Mouse (Mus musculus) heart, adult 18-20 months (tissue): ENCODE measurements around the gene Csrp3. TPM values are rescaled to one million over a fixed set of nuclear protein-coding genes. Genes with fewer than 3 reads are reported as not detected.

Experiments used
- DNase-seq, 2 experiments: peaks; one replicate each; pipeline ENCODE4 v3.0.0; 2021 to 2022; ENCODE audit warnings: mixed read lengths in 1 of 2
- total RNA-seq, 2 experiments: library from RNA; stranded (reverse); gene quantifications; 2 replicates each; pipeline ENCODE4 v1.2.3; 2021

Gene Csrp3
- total RNA-seq, 2 experiments from 2014 or later = 1,990 to 2,288 TPM

GRCm38 (mm10) chr7:48870144-48870543, 22.3 kb upstream of the Csrp3 start:
- DNase-seq = no peak

DNA sequence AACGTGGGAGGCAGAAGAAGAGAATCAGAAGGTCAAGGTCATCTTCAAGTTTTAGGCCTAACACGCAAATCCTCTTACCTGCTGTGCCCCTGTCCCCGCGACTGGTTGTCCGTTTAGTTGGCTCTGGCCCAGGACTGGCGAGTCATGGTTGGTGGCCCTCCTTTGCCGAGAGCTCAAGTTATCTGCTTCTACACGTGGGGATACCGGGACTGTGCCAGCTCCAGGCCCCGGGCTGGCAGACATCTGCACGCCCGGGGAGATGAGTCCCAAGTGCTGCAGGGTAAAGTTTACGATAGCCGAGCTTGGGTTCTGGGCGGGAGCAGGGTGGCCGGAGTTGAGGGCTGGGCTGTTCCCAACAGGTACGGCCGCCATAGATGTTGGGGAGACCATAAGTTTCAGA, 19.7 kb upstream of the Csrp3 start:
- peak; percentile 46 to 59 for DNase-seq

DNA sequence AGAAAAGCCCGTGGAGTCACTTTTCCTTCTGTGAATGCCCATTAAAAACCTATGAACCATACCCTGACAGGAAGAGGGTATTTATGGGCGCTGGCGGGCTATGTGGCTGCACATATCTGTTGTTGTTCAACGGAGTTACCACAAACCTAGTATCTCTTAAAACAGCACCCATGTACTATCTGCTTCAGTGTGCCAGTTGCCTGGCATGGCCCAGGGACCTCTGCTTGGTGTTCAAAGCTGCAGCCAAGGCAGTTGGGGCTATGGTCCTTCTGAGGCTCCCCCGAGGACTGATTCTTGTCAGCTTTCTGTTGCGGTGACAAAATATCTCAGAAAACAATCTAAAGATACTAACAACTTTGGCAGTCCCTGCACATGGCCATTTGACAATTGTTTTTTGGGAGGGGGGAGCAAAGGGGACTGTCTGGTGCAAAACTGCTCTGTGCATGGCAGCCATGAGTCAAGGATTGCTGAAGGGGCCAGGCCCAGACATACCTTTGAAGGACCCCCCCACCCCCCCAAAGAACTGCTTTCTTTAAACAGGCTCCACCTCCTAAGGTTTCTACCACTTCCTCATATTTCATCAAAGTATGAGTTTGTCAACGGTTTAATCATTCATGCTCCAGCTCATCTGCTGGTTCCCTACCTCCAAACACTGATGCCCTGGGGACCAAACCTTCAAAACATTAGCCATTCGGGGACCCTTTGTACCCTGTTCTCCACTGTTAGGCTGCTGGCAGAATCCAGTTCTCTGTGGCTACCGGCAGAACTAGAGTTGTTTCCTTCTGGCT, 17.0 kb upstream of the Csrp3 start:
- no peak for DNase-seq

GRCm38 (mm10) chr7:48864199-48864598, 16.4 kb upstream of the Csrp3 start:
- no peak for DNase-seq

GRCm38 (mm10) chr7:48861796-48862195, 14.0 kb upstream of the Csrp3 start:
- DNase-seq = no peak

DNA sequence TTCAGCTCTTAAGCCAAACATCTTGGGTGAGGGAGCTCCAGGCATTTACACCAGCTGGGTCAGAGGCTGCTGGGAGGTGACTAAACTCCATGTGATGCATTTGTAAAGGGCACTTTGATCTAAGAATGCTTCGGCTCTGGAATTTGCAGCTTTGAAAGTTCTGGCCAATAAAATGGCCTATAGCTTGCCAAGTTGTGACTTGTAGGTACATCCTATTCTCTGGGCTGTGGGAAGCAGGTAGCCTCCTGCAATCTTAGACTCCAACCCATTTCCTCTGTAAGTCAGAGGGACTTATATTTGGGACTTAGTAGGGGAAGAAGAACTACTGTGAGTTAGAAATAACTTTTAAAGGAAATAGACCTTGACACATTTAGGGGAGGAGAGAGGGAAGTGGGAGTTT, 13.1 kb upstream of the Csrp3 start:
- no peak for DNase-seq

- DNase-seq = no peak
These were observed 11.5 kb upstream of the Csrp3 start for GRCm38 (mm10) chr7:48859362-48859761.

GRCm38 (mm10) chr7:48858257-48858656, 10.4 kb upstream of the Csrp3 start:
- no peak for DNase-seq

GRCm38 (mm10) chr7:48855461-48855860, 7.6 kb upstream of the Csrp3 start:
- no peak for DNase-seq

GRCm38 (mm10) chr7:48853496-48853895, 5.7 kb upstream of the Csrp3 start:
- peak in 1 of 2 experiments; percentile 68 for DNase-seq

GRCm38 (mm10) chr7:48851529-48852104, 3.8 kb upstream of the Csrp3 start:
- DNase-seq = no peak

DNA sequence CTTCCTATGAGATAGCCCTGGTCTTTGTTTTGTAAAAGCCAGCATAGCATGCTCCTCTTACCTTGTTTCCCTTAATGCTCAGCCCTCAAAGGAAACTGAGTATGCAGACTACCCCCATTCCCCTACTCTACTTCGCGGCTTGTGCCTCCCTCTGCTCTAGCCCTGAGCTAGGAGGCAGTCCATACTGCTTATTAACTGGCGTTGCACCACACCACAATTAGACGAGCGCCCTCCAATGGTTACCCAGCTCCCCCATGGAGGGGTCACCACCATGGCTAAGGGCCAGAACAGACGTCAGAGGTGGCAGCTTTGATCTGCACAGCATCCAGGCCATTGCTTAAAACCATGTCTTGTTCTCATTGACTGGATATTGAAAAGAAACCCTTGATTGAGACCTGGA, 1.1 kb downstream of the Csrp3 start:
- DNase-seq = peak; percentile 53 to 65

- peak in 1 of 2 experiments; percentile 26 for DNase-seq
These were observed 2.4 kb downstream of the Csrp3 start for GRCm38 (mm10) chr7:48845213-48845973.

- DNase-seq = no peak
These were observed 4.3 kb downstream of the Csrp3 start for GRCm38 (mm10) chr7:48843541-48843940.

DNA sequence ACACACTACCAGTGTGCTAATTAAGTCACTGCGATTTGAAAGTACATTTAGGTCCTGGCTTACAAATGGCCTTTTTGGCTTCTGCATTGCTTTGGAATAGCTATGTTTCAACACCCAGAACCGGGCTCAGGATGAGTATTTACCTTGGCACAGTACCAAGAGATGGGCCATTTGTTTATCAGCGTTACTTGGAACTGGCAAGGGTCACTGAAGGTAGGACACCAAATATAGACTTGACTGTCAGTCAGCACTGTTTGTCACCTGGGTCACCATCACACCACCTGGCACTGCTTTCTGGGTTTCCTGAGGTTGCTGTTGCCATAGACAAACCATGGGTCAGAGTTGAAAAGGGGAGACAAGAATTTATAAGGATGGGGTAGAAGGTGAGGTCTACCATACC, 5.5 kb downstream of the Csrp3 start:
- peak; percentile 66 to 73 for DNase-seq

DNA sequence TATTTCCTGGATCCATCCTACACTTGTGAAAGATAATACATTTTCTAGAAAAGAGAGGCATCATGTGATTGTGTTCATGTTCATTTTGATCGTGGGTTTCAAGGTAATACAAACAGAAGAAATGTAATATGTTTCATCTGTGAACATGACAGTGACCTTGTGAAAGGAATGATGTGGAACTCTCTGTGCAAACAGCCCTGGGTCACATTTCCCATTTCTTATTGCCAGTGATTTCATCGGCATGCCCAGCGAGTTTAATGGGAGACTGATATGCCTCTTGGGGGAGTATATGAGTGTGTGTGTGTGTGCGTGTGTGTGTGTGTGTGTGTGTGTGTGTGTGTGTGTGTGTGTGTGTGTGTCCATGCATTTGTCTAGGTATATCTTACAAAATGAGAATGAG, 6.3 kb downstream of the Csrp3 start:
- no peak for DNase-seq

- DNase-seq = peak in 1 of 2 experiments; percentile 40
These were observed 7.3 kb downstream of the Csrp3 start for GRCm38 (mm10) chr7:48840545-48840944.

DNA sequence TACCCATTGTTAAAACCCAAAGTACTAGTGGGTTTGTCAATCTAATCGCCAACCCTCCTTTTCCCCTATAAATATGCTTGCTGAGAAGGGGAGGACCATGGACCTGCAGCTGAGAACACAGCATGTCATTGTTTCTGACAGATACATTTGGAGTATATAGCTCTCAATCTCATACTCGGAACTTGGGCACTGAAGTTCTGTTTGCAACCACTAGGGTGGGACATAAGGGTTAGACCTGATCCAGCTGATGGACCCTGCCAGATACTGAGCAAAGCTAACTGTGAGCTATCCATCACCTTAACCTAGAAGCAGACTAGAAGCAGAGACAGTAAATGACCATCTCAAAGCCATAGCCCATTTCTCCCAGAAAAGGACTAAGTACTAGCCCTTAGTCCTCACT, 9.4 kb downstream of the Csrp3 start:
- no peak for DNase-seq

- DNase-seq = no peak
These were observed 10.9 kb downstream of the Csrp3 start for GRCm38 (mm10) chr7:48836949-48837348.

GRCm38 (mm10) chr7:48834989-48835626, 12.7 kb downstream of the Csrp3 start:
- no peak for DNase-seq

GRCm38 (mm10) chr7:48834371-48834970, 13.4 kb downstream of the Csrp3 start:
- DNase-seq = no peak

DNA sequence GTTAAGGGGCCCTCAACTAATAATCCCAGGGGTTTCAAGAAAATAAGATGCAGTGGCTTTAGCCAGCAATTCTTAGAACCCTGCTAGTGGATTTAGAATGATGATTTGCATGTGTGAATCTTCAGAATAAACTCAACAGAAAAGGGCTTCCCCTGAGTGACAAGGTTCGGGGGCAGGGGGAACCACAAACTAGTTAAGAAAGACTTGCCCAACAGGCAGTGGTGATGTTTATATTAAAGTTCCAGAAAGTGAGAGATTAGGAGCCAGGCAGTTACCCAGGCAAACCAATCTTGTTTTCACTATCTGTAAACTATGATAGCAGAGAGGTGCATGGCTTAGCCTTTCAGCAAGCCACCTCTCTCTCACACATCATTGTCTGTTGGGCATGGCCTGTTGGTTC, 15.1 kb downstream of the Csrp3 start:
- no peak for DNase-seq
